Mouse (Mus musculus): ENCODE results near the gene Snapc4.

Snapc4 gene

GRCm38 (mm10) chr2:26338302-26339203, 41.9 kb downstream of the Snapc4 start:
- POLR2A ChIA-PET = interaction anchor here in 2 of 4 experiments (0.5 to 11.2 kb wide), 6 partner anchors 9 to 165 kb away, joined by 3 to 151 read pairs (median 46); partner anchors contain the start of gene Dnlz (in 2 of the 2)
- CTCF ChIA-PET = interaction anchor here in 1 of 4 experiments (1.9 kb wide), 1 partner anchor 13 kb away, joined by 7 read pairs; no protein-coding TSS in a partner anchor

GRCm38 (mm10) chr2:26330702-26331101, 49.8 kb downstream of the Snapc4 start:
- ChIA-PET POLR2A (interaction anchor here in 3 of 4 experiments (0.6 to 10.7 kb wide), 11 partner anchors 12 to 239 kb away, joined by 3 to 111 read pairs (median 6); partner anchors contain the start of genes Dnlz (in 2 of the 3), Gpsm1 (in 1 of the 3) and Inpp5e (in 1 of the 3)), CTCF (interaction anchor here in 1 of 4 experiments (1.2 kb wide), 1 partner anchor 27 kb away, joined by 4 read pairs; no protein-coding TSS in a partner anchor)

DNA sequence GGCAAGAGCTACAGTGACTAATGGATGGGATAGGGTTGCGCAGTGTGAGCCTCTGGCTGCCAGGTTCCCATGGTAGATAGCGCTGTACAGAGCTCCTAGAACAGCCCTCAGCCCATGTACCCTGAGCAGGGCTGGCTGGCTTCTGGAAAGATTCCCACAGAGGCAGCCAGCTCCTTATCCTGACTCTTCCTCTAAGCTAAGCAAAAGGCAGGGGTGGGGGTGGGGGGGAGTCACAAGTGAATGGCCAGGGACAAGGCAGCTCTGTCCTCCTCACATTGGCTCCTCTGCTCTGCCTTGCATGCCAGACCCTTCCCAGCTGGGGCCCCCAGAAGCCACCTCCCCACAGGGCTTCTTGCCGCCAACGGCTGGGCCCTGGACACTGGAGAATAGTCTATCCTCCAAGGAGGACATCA, 50.4 kb downstream of the Snapc4 start:
- POLR2A ChIA-PET = interaction anchor here in 3 of 4 experiments (0.6 to 10.7 kb wide), 17 partner anchors 9 to 240 kb away, joined by 3 to 111 read pairs (median 4); partner anchors contain the start of genes Dnlz (in 2 of the 3), Gpsm1 (in 1 of the 3), Inpp5e (in 1 of the 3) and Sec16a (in 1 of the 3)
- CTCF ChIA-PET = interaction anchor here in 2 of 4 experiments (0.6 to 1.2 kb wide), 4 partner anchors 12 to 1259 kb away, joined by 4 to 7 read pairs (median 6); partner anchors contain the start of gene Inpp5e (in 1 of the 2)

DNA sequence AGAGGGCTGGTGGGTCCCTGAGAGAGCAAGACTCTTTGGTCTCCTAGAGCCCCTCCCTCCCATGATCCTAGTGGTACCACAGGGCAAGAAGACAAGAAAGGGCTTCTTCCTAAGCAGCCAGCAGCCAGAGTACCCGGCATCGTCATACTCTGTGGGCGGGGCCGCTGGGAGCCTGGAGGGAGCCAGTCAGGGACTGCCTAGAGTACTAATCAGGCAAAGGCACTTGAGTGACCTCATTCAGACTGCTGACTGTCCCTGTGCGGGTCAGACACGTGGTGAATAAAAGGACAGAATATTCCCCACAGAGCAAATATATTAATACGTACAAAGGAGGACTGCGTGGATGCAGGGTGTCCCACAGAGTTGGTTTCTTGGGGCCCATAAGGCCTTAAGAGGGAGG, 51.1 kb downstream of the Snapc4 start:
- ChIA-PET CTCF (interaction anchor here in 2 of 4 experiments (1.1 to 1.2 kb wide), 3 partner anchors 13 to 80 kb away, joined by 4 to 7 read pairs (median 7); partner anchors contain the start of gene Inpp5e (in 1 of the 2)), POLR2A (interaction anchor here in 3 of 4 experiments (0.8 to 10.7 kb wide), 15 partner anchors 9 to 175 kb away, joined by 3 to 111 read pairs (median 4); partner anchors contain the start of genes Dnlz (in 2 of the 3), Gpsm1 (in 1 of the 3), Inpp5e (in 1 of the 3) and Sec16a (in 1 of the 3))

DNA sequence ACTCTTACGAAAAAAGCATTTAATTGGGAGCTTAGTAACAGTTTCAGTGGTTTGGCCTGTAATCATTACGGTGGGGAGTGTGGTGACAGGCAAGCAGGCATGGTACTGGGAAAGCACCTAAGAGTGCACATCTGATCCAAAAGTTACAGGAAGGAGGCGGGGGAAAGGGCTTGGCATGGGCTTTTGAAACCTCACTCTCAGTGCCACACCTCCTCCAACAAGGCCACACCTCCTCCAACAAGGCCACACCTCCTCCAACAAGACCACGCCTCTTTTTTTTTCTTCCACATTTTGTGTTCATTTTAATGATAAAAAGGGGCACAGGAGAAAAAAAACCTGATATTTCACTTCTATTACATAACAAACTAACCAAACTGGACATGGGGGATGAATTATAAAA, 52.6 kb downstream of the Snapc4 start:
- CTCF ChIA-PET = no interaction called here
- POLR2A ChIA-PET = interaction anchor here in 2 of 4 experiments (0.6 to 10.7 kb wide), 5 partner anchors 16 to 700 kb away, joined by 3 to 111 read pairs (median 3); no protein-coding TSS in a partner anchor

- POLR2A ChIA-PET = interaction anchor here (0.6 to 10.7 kb wide), 54 partner anchors 9 to 1200 kb away, joined by 3 to 111 read pairs (median 4); partner anchors contain the start of genes Dnlz (in 3 of the 4), Snapc4 (in 3 of the 4), Gpsm1 (in 2 of the 4) and Inpp5e (in 2 of the 4)
These were observed 54.9 kb downstream of the Snapc4 start for GRCm38 (mm10) chr2:26325386-26326181.

GRCm38 (mm10) chr2:26324917-26325316, 55.5 kb downstream of the Snapc4 start:
- ChIA-PET CTCF (interaction anchor here (0.5 to 3.4 kb wide), 88 partner anchors 9 to 714 kb away, joined by 3 to 41 read pairs (median 5); partner anchors contain the start of genes Dnlz (in 4 of the 4), Inpp5e (in 4 of the 4), Gpsm1 (in 3 of the 4) and Snapc4 (in 3 of the 4)), POLR2A (interaction anchor here (0.6 to 10.7 kb wide), 54 partner anchors 9 to 1201 kb away, joined by 3 to 111 read pairs (median 4); partner anchors contain the start of genes Dnlz (in 3 of the 4), Inpp5e (in 3 of the 4), Gpsm1 (in 2 of the 4) and Sec16a (in 2 of the 4))

More at GRCm38 (mm10) chr2:26325386-26326181, 54.9 kb downstream of the Snapc4 start:
- CTCF ChIA-PET = interaction anchor here (0.5 to 3.4 kb wide), 88 partner anchors 9 to 713 kb away, joined by 3 to 41 read pairs (median 5); partner anchors contain the start of genes Dnlz (in 4 of the 4), Inpp5e (in 4 of the 4), Gpsm1 (in 3 of the 4) and Snapc4 (in 3 of the 4)

DNA sequence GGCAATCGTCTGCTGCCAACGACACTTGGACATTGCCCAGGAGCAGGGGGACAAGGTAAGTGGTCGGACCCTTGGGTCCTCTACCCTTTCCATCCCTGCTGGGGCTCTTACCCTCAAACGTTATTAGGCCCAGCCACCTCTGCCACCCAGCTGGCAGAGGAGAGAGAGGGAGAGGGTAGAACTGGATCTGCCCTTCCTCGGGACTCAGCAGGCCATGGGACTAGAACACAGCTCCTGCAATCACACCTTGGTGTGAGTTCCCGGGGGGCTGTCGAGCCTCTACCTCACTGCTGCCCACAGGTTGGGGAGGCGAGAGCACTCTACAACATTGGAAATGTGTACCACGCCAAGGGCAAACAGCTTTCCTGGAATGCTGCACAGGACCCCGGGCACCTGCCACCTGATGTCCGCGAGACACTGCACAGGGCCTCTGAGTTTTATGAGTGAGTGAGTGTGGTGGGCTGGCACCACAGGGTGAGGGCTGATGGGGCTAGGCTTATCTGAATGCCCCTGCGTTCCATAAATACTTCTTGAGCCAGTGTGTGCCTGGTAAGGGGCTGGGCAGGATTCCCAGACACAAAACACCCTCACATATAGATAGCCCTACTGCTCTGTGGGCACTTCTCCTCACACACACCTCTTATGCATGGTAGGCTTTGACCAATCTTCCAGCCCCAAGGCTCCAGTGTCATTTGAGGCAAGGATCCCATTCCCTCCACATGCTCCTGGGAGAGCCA, 56.7 kb downstream of the Snapc4 start:
- CTCF ChIA-PET = interaction anchor here in 3 of 4 experiments (0.8 to 3.4 kb wide), 10 partner anchors 7 to 244 kb away, joined by 3 to 38 read pairs (median 10); partner anchors contain the start of genes Dnlz (in 2 of the 3), Inpp5e (in 2 of the 3) and Gpsm1 (in 1 of the 3)

GRCm38 (mm10) chr2:26320245-26321185, 59.9 kb downstream of the Snapc4 start:
- ChIA-PET CTCF (no interaction called here), POLR2A (interaction anchor here in 1 of 4 experiments (1.1 to 10.7 kb wide), 4 partner anchors 11 to 125 kb away, joined by 3 to 111 read pairs (median 4); no protein-coding TSS in a partner anchor)

More for the DNA sequence above, 56.7 kb downstream of the Snapc4 start:
- POLR2A ChIA-PET = interaction anchor here in 3 of 4 experiments (0.5 to 10.7 kb wide), 16 partner anchors 18 to 312 kb away, joined by 3 to 111 read pairs (median 4); partner anchors contain the start of genes Inpp5e (in 2 of the 3), Dnlz (in 1 of the 3) and Snapc4 (in 1 of the 3)

GRCm38 (mm10) chr2:26319519-26320244, 60.8 kb downstream of the Snapc4 start:
- ChIA-PET CTCF (interaction anchor here in 2 of 4 experiments (0.6 to 1.4 kb wide), 3 partner anchors 46 to 166 kb away, joined by 3 read pairs; no protein-coding TSS in a partner anchor), POLR2A (interaction anchor here in 2 of 4 experiments (0.6 to 1.4 kb wide), 5 partner anchors 10 to 314 kb away, joined by 3 to 5 read pairs (median 4); no protein-coding TSS in a partner anchor)

DNA sequence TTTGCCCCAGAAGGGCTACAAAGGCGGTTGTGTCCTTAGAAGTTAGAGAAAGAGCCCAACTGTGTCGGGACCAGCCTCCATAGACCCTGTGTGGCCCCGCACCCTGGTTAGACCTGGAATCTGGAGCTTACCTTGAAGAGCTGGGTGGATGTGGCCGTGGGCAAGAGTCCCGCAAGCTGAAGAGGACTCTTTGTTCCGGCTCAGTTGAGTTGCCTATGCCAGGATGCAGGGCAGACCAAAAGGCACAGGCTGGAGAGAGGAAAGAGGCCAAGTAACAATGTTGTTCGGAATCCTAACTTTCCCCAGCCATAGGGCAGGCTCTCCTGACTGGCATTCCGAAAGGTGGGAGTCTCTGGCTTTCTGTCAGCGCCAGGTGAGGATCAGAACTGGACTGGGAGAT, 61.3 kb downstream of the Snapc4 start:
- POLR2A ChIA-PET = interaction anchor here in 2 of 4 experiments (0.7 to 1.4 kb wide), 6 partner anchors 10 to 198 kb away, joined by 3 to 4 read pairs (median 4); no protein-coding TSS in a partner anchor
- CTCF ChIA-PET = interaction anchor here in 2 of 4 experiments (1.2 to 1.4 kb wide), 2 partner anchors 45 to 166 kb away, joined by 3 read pairs; no protein-coding TSS in a partner anchor

DNA sequence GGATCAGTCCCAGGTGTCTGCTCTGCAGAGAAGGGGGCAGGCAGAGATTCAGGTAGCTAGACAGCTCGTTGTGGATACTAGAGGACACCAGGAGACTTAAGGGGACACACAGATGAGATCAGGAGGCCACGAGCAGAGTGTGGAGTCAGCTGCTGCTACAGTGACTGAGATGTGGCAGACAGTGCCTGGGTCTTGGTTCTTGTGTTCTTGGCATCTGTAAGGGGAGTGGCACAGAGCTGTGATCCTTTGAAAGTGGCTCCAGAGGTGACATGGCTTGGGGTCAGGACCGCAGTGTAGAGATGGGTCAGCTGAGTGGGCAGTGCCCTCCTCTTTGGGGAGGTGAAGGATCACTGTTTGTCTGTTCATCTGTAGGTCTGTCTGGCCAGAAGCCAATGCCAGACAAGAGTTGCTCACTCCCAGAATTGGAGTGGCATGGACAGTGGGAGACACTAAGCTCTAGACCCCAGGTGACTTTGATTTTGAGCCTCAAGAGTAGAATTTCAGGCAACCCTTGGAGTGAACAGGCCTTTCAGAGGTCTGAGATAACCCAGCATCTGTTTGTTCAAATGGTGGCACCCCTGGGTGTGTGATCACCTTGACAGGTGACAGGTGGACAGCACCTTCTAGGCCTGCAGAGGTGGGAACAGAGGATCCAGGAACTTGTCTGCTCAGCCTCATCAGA, 62.3 kb downstream of the Snapc4 start:
- CTCF ChIA-PET = interaction anchor here in 3 of 4 experiments (0.6 to 1.4 kb wide), 7 partner anchors 21 to 318 kb away, joined by 3 to 10 read pairs (median 3); partner anchors contain the start of gene Dnlz (in 1 of the 3)
- POLR2A ChIA-PET = interaction anchor here in 3 of 4 experiments (0.5 to 1.3 kb wide), 6 partner anchors 18 to 937 kb away, joined by 3 to 7 read pairs (median 4); partner anchors contain the start of gene Dnlz (in 1 of the 3)

DNA sequence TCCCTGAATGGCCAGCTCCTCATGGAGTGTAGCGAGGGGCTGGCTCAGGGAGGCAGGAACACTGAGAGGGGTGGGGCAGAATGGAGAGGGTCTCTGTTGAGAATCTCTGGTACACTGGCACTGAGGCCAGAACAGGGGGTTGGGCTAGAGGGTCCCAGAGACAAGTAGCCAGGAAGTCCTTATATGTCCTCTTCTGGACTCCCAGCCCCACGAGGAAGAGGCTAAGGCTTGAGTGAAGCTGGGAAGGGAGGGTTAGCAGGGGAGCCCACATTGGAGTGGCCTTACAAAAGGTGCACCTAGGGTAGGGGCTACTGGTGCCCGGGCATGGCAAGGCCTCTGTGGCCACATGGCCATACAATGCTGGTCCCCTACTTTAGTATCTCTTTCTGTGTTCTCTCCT, 63.1 kb downstream of the Snapc4 start:
- POLR2A ChIA-PET = interaction anchor here in 3 of 4 experiments (0.6 to 2.4 kb wide), 11 partner anchors 8 to 548 kb away, joined by 3 to 13 read pairs (median 3); partner anchors contain the start of gene Dnlz (in 2 of the 3)
- CTCF ChIA-PET = interaction anchor here in 2 of 4 experiments (0.5 to 3.0 kb wide), 5 partner anchors 8 to 252 kb away, joined by 3 to 22 read pairs (median 3); partner anchors contain the start of gene Inpp5e (in 1 of the 2)
